Mouse (Mus musculus): ENCODE data around the gene Ldb3. TPM values are rescaled to one million over a fixed set of nuclear protein-coding genes. Genes with fewer than 3 reads are reported as not detected.

The Ldb3 gene
- total and polyA plus RNA-seq, 2 experiments from 2014 or later, result 0.90 to 2.0 TPM

DNA sequence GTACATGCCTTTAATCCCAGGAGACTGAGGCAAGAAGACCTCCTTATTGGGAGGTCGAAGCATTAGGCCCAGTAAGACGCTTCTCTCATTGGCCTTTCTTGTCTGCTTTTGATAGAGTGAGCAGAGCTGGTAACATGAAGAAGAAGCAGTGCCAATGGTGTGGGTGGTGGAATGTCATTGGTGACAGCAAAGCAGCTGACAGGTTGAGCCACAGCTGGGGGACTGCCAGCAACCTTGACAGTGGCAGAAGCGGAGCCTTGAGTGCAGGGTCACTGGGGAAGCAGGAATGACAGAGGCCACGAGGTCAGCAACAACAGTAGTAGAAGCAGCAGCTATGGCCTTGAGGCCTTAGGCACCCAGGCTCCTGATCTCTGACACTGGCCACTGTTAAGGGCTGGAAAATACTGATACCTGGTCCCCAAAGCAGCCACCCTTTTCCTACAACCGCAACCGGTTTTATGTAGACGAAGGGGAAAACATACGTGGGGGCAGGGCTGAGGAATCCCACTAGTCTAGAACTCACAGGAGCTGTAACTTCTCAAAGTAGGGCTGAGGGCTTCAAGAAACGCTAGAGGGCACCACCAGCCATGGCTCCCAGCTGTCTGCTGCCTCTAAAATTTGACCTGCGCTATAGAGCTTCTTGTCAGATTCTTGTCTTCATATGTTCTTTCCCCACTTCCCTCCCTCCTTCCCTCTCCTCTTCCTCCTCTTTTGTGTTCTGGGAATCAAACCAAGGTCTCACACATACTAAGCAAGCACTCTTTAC, 32.3 kb upstream of the Ldb3 start:
- no peaks in the 10 kb centered on the region for H3K9me3 ChIP-seq (ENCODE audit: low read length)
- H3K27me3 ChIP-seq (ENCODE audit: insufficient read depth, low read length), result peaks cover 1% of the 10 kb centered on the region; the same call in 1 of the 2 replicates
- ATAC-seq (no peak), DNase-seq (peak; percentile 11)
- no peak overlapping the region for H3K4me3 ChIP-seq (ENCODE audit: low read depth, low read length)
- peak; percentile 53 for TF ChIP-seq CTCF (IDR thresholded peaks at IDR 0.05; ENCODE audit: low read depth)
- no peak overlapping the region for H3K27ac ChIP-seq (ENCODE audit: low read depth, low read length)
- whole genome bisulfite sequencing, result 49% methylated on average over 10 of the region's 10 CpGs
- H3K9ac ChIP-seq, result no peak overlapping the region
- no peaks in the 10 kb centered on the region for H3K4me1 ChIP-seq (ENCODE audit: insufficient read depth)
- H3K4me2 ChIP-seq (ENCODE audit: low read depth), result no peak overlapping the region
- H3K36me3 ChIP-seq (ENCODE audit: insufficient read depth), result no peaks in the 10 kb centered on the region

DNA sequence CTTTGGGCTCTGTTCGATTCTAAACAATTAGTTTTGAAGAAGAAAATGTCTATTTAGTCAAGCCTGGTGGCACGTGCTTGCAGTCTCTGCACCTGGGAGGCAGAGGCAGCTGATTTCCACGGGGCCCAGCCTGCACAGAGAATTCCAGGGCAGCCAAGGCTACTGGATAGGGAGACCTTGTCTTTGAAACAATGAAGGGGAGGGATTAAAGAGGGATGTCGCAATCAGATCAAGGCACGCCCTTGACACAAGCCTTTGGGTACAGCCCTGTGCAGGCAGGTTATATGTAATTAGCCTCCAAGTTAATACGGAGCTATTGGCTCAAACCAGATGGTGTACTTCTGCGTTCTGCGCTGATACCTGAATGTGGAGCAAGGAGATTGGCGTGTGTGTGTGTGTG, 30.3 kb upstream of the Ldb3 start:
- WGBS, result 28% methylated on average over 9 of the region's 9 CpGs
- Histone ChIP-seq H3K27ac (ENCODE audit: low read depth, low read length) (no peak overlapping the region), H3K9me3 (ENCODE audit: low read length) (no peaks in the 10 kb centered on the region), H3K4me1 (ENCODE audit: insufficient read depth) (no peaks in the 10 kb centered on the region), H3K4me2 (ENCODE audit: low read depth) (no peak overlapping the region), H3K27me3 (ENCODE audit: insufficient read depth, low read length) (peaks cover 17% of the 10 kb centered on the region), H3K36me3 (ENCODE audit: insufficient read depth) (no peaks in the 10 kb centered on the region), H3K4me3 (ENCODE audit: low read depth, low read length) (no peak overlapping the region), H3K9ac (no peak overlapping the region)
- DNase-seq (no peak), ATAC-seq (no peak)
- TF ChIP-seq CTCF (IDR thresholded peaks at IDR 0.05; ENCODE audit: low read depth), result no peak

DNA sequence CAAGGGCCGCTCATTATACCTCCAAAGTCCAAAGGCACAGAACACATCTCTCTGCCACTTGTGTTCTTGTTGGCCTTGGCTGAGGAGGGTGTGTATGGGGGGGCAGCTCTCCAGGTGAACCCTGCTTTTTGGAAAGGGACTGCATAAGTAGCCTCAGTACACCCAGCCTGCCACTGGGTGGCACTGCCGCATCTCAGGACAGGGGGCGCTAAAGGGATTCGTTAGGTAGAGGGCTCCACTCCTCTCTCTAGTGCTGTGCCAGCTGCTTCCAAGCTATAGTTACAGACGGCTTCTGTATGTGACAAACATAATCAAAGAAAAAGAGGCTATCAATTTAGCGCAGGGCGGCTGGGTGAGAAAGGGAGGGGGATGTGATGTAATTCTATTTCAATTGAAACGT, 28.3 kb upstream of the Ldb3 start:
- H3K36me3 ChIP-seq (ENCODE audit: insufficient read depth), result no peaks in the 10 kb centered on the region
- no peak overlapping the region for H3K27ac ChIP-seq (ENCODE audit: low read depth, low read length)
- no peaks in the 10 kb centered on the region for H3K9me3 ChIP-seq (ENCODE audit: low read length)
- H3K4me1 ChIP-seq (ENCODE audit: insufficient read depth), result no peaks in the 10 kb centered on the region
- no peak overlapping the region for H3K4me2 ChIP-seq (ENCODE audit: low read depth)
- peaks cover 17% of the 10 kb centered on the region for H3K27me3 ChIP-seq (ENCODE audit: insufficient read depth, low read length)
- DNase-seq (peak; percentile 89), ATAC-seq (peak; percentile 91)
- WGBS, result 3% methylated on average over 8 of the region's 8 CpGs
- no peak overlapping the region for H3K9ac ChIP-seq
- TF ChIP-seq CTCF (IDR thresholded peaks at IDR 0.05; ENCODE audit: low read depth), result peak; percentile 99
- H3K4me3 ChIP-seq (ENCODE audit: low read depth, low read length), result no peak overlapping the region

DNA sequence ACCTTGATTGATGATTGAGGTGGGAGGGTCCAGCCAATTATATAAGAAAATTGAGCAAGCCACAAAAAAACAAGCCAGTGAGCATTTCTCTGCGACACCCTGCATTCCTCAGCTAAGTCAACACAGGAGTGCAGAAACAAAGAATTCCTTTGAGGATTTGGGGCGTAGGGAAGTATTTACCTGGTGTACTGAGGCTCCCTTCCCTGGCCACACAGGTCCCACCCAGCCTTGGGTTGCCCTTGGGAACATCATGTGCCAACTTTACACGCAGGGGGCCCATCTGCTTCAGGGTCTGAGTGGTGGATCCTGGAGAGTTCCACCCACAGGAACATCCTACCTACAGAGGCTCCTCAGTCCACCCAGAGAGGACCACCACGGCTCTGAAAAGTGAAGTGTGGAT, 27.1 kb upstream of the Ldb3 start:
- Histone ChIP-seq H3K36me3 (ENCODE audit: insufficient read depth) (no peaks in the 10 kb centered on the region), H3K4me3 (ENCODE audit: low read depth, low read length) (no peak overlapping the region), H3K27ac (ENCODE audit: low read depth, low read length) (no peak overlapping the region), H3K27me3 (ENCODE audit: insufficient read depth, low read length) (peaks cover 17% of the 10 kb centered on the region), H3K9ac (no peak overlapping the region), H3K9me3 (ENCODE audit: low read length) (no peaks in the 10 kb centered on the region), H3K4me1 (ENCODE audit: insufficient read depth) (no peaks in the 10 kb centered on the region), H3K4me2 (ENCODE audit: low read depth) (no peak overlapping the region)
- WGBS, result 45% methylated on average over 4 of the region's 4 CpGs
- no peak for DNase-seq
- TF ChIP-seq CTCF (IDR thresholded peaks at IDR 0.05; ENCODE audit: low read depth), result no peak
- ATAC-seq, result no peak

DNA sequence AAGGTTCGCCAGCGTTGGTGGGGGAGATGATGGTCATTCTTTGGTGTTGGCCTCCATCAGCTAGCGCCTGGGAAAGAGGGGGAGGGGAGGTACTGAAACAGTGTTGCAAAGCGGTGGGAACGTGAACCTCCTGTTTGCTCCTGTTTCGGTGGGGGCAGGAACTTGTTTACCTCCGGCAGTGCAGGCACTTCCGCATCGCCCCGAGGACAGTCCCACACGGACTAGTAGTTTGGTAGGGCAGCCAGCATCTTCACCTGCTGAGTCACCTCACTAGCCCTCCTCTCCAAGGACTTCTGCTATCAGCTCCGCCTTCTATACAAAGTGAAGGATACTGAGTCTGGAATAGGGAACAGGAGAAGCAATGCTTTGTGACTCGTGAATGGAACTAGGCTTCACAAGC, 26.6 kb upstream of the Ldb3 start:
- Histone ChIP-seq H3K36me3 (ENCODE audit: insufficient read depth) (no peaks in the 10 kb centered on the region), H3K9me3 (ENCODE audit: low read length) (no peaks in the 10 kb centered on the region), H3K27me3 (ENCODE audit: insufficient read depth, low read length) (peaks cover 17% of the 10 kb centered on the region), H3K4me1 (ENCODE audit: insufficient read depth) (no peaks in the 10 kb centered on the region), H3K27ac (ENCODE audit: low read depth, low read length) (no peak overlapping the region), H3K4me2 (ENCODE audit: low read depth) (peak overlapping the region; percentile 26; the same call in 1 of the 2 replicates), H3K4me3 (ENCODE audit: low read depth, low read length) (no peak overlapping the region), H3K9ac (no peak overlapping the region)
- TF ChIP-seq CTCF (IDR thresholded peaks at IDR 0.05; ENCODE audit: low read depth), result no peak
- no peak for ATAC-seq
- no peak for DNase-seq
- 2% methylated on average over 13 of the region's 13 CpGs for WGBS

DNA sequence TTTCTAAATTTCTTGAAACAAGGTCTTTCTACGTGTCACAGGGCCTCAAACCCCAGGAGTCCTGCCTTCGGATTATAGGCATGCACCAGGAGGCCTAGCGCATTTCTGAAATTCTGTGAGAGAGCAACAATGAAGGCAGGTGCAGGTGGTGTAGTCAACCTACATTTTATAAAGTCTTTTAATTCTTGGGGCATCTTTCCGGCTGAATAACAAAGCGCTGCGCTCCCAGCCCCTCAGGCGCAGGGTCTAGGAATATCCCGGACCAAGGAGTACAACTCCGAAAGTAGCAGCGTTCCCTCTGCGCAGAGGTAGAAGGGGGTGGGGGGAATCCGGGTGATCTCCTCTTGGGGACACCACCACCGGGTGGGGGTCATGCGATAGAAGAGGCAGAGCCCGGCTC, 26.1 kb upstream of the Ldb3 start:
- WGBS, result 12% methylated on average over 15 of the region's 15 CpGs
- Histone ChIP-seq H3K27ac (ENCODE audit: low read depth, low read length) (no peak overlapping the region), H3K4me1 (ENCODE audit: insufficient read depth) (no peaks in the 10 kb centered on the region), H3K9me3 (ENCODE audit: low read length) (no peaks in the 10 kb centered on the region), H3K36me3 (ENCODE audit: insufficient read depth) (no peaks in the 10 kb centered on the region), H3K9ac (no peak overlapping the region), H3K27me3 (ENCODE audit: insufficient read depth, low read length) (peaks cover 17% of the 10 kb centered on the region), H3K4me3 (ENCODE audit: low read depth, low read length) (no peak overlapping the region), H3K4me2 (ENCODE audit: low read depth) (peak overlapping the region; percentile 26; the same call in 1 of the 2 replicates)
- DNase-seq (no peak), ATAC-seq (no peak)
- no peak for TF ChIP-seq CTCF (IDR thresholded peaks at IDR 0.05; ENCODE audit: low read depth)

DNA sequence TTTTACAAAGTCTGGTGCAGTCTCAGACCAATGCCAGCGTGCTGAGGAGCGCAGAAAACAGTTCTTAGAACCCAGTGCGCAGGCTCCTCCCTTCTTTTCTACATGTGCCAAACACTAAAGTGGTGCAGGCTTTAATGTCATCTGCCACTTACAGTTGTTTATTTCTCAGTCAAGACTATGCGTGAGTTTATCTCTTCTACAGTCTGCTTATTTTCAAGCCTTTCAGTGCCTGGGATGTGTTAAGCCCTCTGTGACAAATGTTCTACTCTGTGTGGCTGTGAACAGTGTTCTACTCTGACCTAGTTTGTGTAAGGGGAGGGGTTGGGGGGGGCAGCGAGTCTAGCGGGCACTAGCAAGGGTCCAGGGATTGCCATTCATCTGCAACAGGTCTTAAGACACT, 25.0 kb upstream of the Ldb3 start:
- H3K4me2 ChIP-seq (ENCODE audit: low read depth), result no peak overlapping the region
- no peak overlapping the region for H3K9ac ChIP-seq
- no peak overlapping the region for H3K4me3 ChIP-seq (ENCODE audit: low read depth, low read length)
- WGBS, result 51% methylated on average over 6 of the region's 6 CpGs
- no peaks in the 10 kb centered on the region for H3K9me3 ChIP-seq (ENCODE audit: low read length)
- H3K36me3 ChIP-seq (ENCODE audit: insufficient read depth), result no peaks in the 10 kb centered on the region
- H3K4me1 ChIP-seq (ENCODE audit: insufficient read depth), result no peaks in the 10 kb centered on the region
- ATAC-seq, result no peak
- TF ChIP-seq CTCF (IDR thresholded peaks at IDR 0.05; ENCODE audit: low read depth), result no peak
- H3K27me3 ChIP-seq (ENCODE audit: insufficient read depth, low read length), result peaks cover 17% of the 10 kb centered on the region
- DNase-seq, result no peak
- H3K27ac ChIP-seq (ENCODE audit: low read depth, low read length), result no peak overlapping the region
